Mouse (Mus musculus): ENCODE measurements around the gene Synrg.

DNA sequence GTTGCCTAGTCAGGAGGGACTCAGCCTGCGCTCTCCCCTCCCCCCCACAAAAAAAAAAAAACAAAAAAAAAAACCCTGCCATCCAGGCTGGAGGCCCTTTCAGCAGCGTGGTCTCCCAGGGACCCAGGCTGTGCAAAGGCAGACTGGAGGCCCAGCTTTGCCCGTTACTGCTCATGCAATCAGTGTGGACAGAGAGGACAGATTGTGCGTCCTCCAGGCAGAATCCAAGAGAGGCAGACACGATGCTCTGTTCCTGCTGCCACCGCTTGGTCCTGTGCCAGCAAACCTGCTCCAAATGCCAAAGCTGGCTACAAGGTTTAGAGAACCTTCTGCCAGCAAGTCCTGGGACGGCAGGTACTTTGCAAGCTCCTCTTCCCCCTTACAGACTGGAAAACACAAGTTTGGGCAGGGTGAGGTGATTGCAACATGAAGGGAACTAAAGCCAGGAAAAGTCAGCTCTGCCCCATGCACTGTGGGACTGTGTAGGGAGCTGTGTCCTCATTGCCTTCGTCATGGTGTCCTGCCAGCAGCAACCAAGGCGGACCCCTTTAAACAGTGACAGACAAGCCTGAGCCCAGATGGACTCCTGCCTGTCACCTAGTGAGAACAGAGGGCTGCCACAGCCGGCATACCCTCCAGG lies 89.4 kb downstream of the Synrg start:
- TF ChIP-seq CTCF (conservative IDR thresholded peaks at IDR 0.05 in 1 of 2, IDR thresholded peaks at IDR 0.05 in 1 of 2; ENCODE audit: low read depth in 2 of 2, low read length in 2 of 2) (no peak), EP300 (IDR thresholded peaks at IDR 0.05; ENCODE audit: low read length) (no peak), POLR2A (IDR thresholded peaks at IDR 0.05; ENCODE audit: low read depth, low read length) (no peak), JUN (IDR thresholded peaks at IDR 0.05; ENCODE audit: insufficient read depth, low read depth, low read length) (no peak)

All from CH12.LX (cell line).